Mouse (Mus musculus) cerebellum, adult 9-11 months (tissue): ENCODE results near the gene Rae1.
A peak's percentile ranks its signal among the peaks of the same experiment; 100 is the strongest.

ENCODE experiments used
- DNase-seq: peaks from one replicate; pipeline ENCODE4 v3.0.0; 2022

Gene Rae1

GRCm38 (mm10) chr2:172996207-172996606 is 3.7 kb upstream of the Rae1 start:
- DNase-seq: no peak

DNA sequence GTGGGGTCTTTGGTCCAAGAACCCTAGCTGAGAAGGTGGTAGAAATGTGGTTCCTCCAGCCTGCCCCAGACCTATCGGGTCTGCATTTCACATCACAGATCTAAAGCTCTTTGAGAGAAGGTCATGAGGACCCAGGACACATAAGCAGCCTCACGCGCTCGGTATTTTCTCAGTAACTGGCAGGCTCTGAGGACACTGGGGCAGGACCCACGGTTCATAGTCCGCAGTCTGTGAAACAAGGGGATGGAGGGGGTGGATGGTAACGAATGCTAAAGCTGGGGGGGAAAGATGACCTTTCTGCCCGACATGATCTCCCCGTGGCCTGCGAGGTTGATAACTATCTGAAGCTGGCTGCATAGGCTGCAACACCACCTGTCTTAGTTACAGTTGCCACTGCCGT is 2.2 kb upstream of the Rae1 start:
- no peak for DNase-seq

DNA sequence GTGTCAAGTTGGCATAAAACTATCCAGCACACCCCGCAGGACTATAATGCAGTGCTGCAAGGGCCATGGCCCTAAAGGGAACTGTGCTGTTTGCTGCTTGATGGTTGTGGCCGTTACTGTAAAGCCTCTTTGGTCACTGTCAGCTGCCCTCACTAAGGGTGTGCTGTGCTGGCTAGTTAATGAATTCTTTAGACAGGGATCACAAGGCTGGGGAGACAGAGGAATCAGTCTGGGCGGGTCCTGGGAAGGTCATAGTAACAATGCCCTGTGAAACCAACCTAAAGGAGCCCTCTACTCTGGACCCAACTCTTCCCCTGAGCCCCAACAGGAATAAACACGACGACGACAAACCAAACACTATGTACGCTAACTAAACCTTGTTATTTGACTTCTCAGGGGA is 1.4 kb upstream of the Rae1 start:
- DNase-seq: no peak

GRCm38 (mm10) chr2:173000285-173000652 is 352 bp downstream of the Rae1 start:
- no peak for DNase-seq

DNA sequence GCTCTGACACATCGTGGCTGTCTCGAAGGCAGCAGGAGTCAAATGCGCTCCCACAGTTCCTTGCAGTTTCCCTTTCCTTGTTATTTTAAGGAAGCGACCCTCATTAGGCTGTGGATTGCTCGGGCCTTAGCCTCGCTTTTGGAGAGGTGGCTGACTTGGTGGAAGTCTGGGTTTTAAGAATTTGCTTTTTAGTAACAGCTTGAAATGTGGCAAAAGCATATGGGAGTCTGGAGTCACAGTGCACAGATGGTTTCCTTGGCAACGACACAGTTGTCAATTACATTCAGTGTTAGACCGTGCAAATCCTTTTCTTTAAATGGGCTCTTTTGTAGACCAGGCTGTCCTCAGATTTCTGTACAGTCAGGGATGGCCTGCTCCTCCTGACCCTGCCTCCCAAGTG is 1.0 kb downstream of the Rae1 start:
- no peak for DNase-seq

DNA sequence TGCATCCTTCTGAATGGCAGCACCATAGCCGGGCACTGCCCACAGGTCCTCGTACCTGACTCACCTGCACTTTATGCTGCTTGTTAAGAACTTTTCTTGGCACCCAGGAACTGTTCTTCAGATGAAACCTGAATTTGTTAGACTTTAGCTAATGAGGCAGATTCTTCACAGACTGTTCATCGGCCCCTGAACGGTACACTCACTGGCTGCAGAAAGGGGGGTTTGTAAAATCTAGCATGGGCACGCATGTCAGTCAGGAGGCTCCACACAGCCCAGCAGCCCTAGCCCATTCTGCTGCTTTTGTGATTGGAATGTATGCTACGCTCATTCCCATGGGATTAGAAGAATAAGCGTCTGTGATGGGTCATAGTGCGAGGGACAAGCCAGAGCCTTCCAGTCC is 3.8 kb downstream of the Rae1 start:
- DNase-seq: no peak

DNA sequence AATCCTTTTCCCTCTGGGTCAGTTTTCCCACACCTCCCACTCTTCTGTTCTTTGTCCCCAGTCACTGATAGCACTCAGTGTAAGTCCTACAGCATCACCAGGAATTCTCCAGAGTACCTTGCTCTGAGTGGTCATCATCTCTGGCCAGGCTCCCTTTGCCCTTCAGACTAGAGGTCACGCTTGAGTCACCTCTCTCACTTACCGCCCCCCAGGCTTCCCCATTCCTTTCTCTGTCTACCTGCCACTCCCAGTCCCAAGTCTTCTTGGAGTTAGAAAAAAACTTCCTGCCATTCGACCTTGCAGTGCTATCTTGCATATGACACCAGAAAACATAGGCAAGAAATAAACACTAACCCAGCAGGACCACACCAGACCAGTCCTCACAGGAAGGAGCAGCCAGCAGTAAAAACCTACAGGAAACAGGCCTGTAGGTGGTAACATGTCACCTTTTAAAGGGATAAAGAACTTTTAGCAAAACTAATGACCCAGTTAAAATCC is 10.4 kb downstream of the Rae1 start:
- DNase-seq: no peak

GRCm38 (mm10) chr2:173011440-173011839 is 11.5 kb downstream of the Rae1 start:
- no peak for DNase-seq

GRCm38 (mm10) chr2:173014741-173015287 is 14.9 kb downstream of the Rae1 start:
- DNase-seq: no peak

DNA sequence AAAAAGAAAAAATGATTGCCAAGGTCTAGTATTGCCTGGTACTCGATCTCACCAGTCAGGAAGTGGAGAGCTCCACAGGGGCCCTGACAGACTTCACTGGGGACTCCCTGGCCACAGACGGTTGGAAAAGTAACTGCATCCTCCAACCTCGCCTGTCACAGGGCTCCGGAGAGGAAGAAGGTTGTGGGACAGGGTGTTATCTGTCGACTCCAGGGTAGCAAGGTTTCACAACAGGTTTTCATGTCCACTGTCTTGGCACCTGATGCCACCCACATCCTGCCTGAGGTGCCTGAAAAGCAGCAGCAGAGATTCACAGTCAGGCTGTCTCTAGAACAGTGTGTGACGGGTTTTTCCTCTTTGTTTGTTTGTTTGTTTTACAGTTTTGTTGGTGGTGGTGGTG is 18.0 kb downstream of the Rae1 start:
- no peak for DNase-seq

DNA sequence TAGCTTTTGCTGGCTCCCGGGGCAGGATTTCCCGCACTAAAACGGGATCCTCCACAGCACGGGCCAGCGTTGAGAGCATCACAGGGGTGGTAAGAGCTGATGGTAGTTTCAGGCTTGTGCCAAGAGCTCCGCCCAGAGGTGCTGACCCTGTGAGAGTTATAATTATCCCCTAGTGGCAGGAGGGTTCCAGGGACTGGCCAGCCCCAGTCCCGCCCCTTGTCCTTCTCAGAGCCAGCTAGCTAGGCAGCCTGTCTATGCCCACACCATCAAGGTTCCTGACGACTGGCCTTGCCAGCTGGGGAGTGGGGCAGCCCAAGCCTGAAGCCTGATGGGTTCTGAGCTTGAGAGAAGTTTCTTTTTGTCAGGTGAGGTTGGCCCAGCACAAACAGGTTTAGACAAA is 18.7 kb downstream of the Rae1 start:
- peak; percentile 43 for DNase-seq

DNA sequence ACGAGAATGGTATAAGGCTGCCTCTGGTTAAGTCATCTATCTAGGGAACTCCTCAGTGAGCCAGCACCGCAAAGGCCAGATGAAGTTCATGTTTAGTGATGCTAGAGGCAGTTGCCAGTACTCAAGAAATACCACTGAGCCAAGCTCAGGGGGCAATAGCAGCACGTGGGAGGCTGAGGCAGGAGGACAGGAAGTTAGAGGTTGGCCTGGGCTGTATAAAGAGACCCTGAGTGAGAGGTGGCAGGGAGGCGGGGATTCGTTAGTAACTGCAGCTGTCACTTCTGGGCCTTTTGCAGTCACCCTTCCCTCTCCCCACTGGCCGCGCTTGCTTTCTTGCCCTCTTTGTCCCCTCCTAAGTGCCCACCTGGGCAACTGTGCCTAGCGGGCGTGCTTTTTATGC is 19.4 kb downstream of the Rae1 start:
- no peak for DNase-seq

DNA sequence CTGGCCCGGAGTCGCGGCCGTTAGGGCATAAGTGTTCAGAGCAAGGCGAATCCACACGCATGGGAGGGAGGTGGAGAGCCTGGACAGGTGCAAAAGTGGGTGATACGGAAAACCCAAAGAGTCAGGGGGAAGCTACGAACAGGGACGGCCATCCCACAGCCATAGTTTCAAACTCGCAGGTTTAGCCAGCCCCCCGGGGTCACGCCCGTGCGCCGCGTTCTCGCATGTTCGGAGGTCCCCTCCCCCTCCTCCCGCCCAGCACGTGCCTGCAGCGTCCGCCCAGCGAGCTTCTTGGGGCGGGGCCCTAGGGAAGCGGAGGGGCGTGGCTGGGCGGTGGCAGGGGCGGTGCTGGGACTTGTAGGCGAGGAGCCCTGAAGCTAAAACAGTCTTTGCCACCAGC is 19.9 kb downstream of the Rae1 start:
- peak; percentile 88 for DNase-seq

- DNase-seq: peak; percentile 48
Observed at GRCm38 (mm10) chr2:173020430-173020829, 20.5 kb downstream of the Rae1 start, which contains the start of gene Rbm38. Gene Rbm38, plus strand, starts transcription at chr2:173020498.

- DNase-seq: peak; percentile 92
Observed at GRCm38 (mm10) chr2:173021633-173022055, 21.7 kb downstream of the Rae1 start.

GRCm38 (mm10) chr2:173022056-173022681 is 22.3 kb downstream of the Rae1 start:
- DNase-seq: peak; percentile 67

GRCm38 (mm10) chr2:173022813-173023212 is 22.9 kb downstream of the Rae1 start:
- DNase-seq: no peak

DNA sequence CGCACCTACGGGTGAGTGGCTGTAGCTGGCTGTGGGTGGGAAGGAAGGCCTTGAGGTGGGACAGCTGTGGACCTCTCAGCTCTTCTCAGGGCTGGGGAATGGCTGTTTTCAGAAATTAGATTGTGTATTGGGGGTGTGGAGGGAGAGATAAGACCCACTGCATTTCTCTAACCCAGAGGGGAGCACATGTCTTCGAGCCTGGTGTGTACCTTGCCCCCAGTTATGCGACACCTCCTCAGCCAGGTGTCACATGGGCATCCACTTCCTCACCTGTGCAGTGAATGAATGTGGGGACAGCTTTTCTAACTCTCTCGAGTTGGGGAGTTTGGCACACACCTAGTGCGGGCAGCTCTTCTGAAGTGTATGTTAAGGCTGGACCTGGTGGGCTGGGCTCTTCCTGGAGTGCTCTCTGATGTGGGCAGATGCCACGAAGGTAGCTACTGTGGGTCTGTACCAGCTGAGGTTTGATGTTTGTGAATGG is 23.5 kb downstream of the Rae1 start:
- peak; percentile 34 for DNase-seq

- DNase-seq: no peak
Observed at GRCm38 (mm10) chr2:173023966-173024365, 24.0 kb downstream of the Rae1 start.

- DNase-seq: no peak
Observed at GRCm38 (mm10) chr2:173024392-173024791, 24.5 kb downstream of the Rae1 start.

- peak; percentile 66 for DNase-seq
Observed at GRCm38 (mm10) chr2:173024938-173025337, 25.0 kb downstream of the Rae1 start.

DNA sequence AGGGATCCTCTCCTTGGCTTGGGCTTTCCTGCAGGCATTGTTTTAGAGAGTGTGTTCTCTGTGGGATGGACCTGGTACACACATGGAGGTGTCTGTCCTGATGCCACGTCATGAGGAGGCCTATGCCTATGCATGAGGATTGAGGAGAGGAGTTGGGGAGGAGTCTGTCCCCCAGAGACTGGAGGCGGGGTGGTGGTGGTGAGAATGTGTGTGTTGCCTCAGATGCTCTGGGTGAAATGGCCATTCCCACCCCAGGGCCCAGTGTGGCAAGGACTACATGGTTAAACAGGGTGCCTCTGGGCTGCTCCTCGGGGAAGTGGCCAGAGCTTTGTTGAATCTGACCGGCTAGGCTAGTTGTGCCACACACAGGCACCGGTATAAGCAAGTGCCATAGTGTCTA is 26.4 kb downstream of the Rae1 start:
- DNase-seq: no peak

- no peak for DNase-seq
Observed at GRCm38 (mm10) chr2:173026688-173027131, 26.8 kb downstream of the Rae1 start.

DNA sequence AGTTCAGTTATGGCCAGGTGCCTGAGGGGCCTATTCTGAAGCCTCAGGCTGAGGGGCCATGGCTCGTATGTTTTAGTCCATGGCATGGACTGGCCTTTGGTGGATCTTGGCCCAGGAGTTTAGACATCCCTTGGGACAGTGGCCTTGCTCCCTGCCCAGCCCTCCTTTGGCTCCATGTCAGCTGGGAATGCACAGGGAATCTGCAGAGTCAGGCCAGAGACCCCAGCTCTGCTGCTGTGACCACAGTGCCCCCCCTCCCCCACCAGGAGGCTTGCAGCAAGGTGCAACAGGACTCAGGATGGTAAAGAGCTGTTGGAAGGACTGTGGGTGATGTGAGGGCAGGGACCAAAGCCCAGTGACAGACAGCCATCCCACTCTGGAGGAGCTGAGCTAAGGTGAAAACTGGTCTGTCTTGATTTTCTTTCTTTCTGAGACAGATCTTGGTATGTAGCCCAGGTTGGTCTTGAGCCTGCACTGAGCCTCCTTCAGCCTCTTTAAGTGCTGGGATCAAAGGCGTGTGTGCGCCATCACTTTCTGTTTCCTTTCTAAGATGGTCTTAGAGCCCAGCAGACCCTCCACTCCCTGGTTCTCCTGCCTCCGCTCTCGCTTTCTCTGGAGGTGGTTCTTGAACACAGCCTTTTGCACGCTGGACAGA is 27.4 kb downstream of the Rae1 start:
- no peak for DNase-seq
